Mouse (Mus musculus) frontal cortex, adult 2 months (tissue): Measurements from ENCODE around the gene Mbnl2. TPM values are rescaled to one million over a fixed set of nuclear protein-coding genes. Genes with fewer than 3 reads are reported as not detected.

Experiments
- DNase-seq, 2 experiments: peaks; one replicate each; pipeline ENCODE4 v3.0.0; 2022; ENCODE audit warnings: low spot score in 1 of 2; ENCODE audit errors: extremely low spot score in 1 of 2
- polyA plus RNA-seq: library from polyadenylated mRNA; depleted of rRNA; stranded (reverse); fragments of >200 nt; gene quantifications from 2 replicates; pipeline ENCODE4 v1.2.3, GENCODE M21; 2012

Gene Mbnl2
- polyA plus RNA-seq, 1 experiment = 118 TPM

GRCm38 (mm10) chr14:120404364-120404763, 128.9 kb downstream of the Mbnl2 start:
- DNase-seq = no peak

GRCm38 (mm10) chr14:120404811-120405582, 129.5 kb downstream of the Mbnl2 start:
- DNase-seq = no peak

GRCm38 (mm10) chr14:120405597-120405996, 130.1 kb downstream of the Mbnl2 start:
- DNase-seq = no peak

GRCm38 (mm10) chr14:120406271-120406670, 130.8 kb downstream of the Mbnl2 start:
- no peak for DNase-seq

- DNase-seq = no peak
These were observed 131.4 kb downstream of the Mbnl2 start for GRCm38 (mm10) chr14:120406820-120407219.

GRCm38 (mm10) chr14:120409854-120410253, 134.4 kb downstream of the Mbnl2 start:
- peak in 1 of 2 experiments; percentile 61 for DNase-seq

GRCm38 (mm10) chr14:120416886-120417285, 141.4 kb downstream of the Mbnl2 start:
- no peak for DNase-seq

GRCm38 (mm10) chr14:120418964-120419363, 143.5 kb downstream of the Mbnl2 start:
- no peak for DNase-seq

GRCm38 (mm10) chr14:120428497-120428896, 153.0 kb downstream of the Mbnl2 start:
- DNase-seq = peak in 1 of 2 experiments; percentile 69

GRCm38 (mm10) chr14:120432773-120433172, 157.3 kb downstream of the Mbnl2 start:
- DNase-seq = no peak

- DNase-seq = peak in 1 of 2 experiments; percentile 45
These were observed 158.5 kb downstream of the Mbnl2 start for GRCm38 (mm10) chr14:120433931-120434398.

- no peak for DNase-seq
These were observed 159.4 kb downstream of the Mbnl2 start for GRCm38 (mm10) chr14:120434831-120435230.

GRCm38 (mm10) chr14:120440716-120441115, 165.2 kb downstream of the Mbnl2 start:
- DNase-seq = no peak

- DNase-seq = peak; percentile 17 to 49
These were observed 165.8 kb downstream of the Mbnl2 start for GRCm38 (mm10) chr14:120441256-120441655.

- no peak for DNase-seq
These were observed 166.4 kb downstream of the Mbnl2 start for GRCm38 (mm10) chr14:120441836-120442235.

- DNase-seq = no peak
These were observed 178.8 kb downstream of the Mbnl2 start for GRCm38 (mm10) chr14:120454221-120454620.

GRCm38 (mm10) chr14:120463938-120464727, 188.7 kb downstream of the Mbnl2 start:
- no peak for DNase-seq

- DNase-seq = no peak
These were observed 191.3 kb downstream of the Mbnl2 start for GRCm38 (mm10) chr14:120466816-120467215.

- DNase-seq = no peak
These were observed 193.8 kb downstream of the Mbnl2 start for GRCm38 (mm10) chr14:120469126-120469790.

GRCm38 (mm10) chr14:120476186-120476697, 200.8 kb downstream of the Mbnl2 start:
- no peak for DNase-seq
